Mouse (Mus musculus) gastrocnemius, postnatal 10 days (tissue): ENCODE results near the gene Sh3bp4. TPM values are rescaled to one million over a fixed set of nuclear protein-coding genes. Genes with fewer than 3 reads are reported as not detected.

Experiments used
- DNase-seq: peaks from one replicate; pipeline ENCODE4 v3.0.0; 2021; ENCODE audit warnings: mixed read lengths
- total RNA-seq, 2 experiments: library from RNA; stranded (reverse); gene quantifications; 2 replicates each; pipeline ENCODE4 v1.2.3; 2021

Sh3bp4 gene
- total RNA-seq, 2 experiments from 2014 or later: 7.3 to 10.3 TPM

- no peak for DNase-seq
Measured at GRCm38 (mm10) chr1:89187441-89187840, 117.2 kb downstream of the Sh3bp4 start.

DNA sequence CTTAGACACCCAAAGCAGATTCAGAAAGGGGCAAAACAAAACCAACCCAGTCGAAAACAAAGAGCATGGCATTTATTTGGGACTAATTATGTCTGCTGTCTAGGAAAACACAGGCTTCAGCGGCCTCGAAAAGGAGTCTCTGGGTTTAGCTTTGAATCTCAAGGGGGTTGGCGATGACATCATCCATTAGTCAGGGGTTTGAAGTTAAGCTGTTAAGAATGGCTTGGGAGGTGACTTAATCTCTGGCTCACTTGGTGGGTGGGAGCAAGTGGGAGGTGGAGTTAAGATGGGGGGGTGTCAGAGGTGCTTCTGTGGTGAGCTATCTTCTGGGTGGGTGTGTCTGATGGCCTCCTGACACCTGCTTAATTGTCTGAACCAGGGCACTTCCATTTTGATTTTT lies 117.9 kb downstream of the Sh3bp4 start:
- no peak for DNase-seq

- DNase-seq: no peak
Measured at GRCm38 (mm10) chr1:89189204-89189603, 119.0 kb downstream of the Sh3bp4 start.

- DNase-seq: no peak
Measured at GRCm38 (mm10) chr1:89190621-89191020, 120.4 kb downstream of the Sh3bp4 start.

- DNase-seq: peak; percentile 81
Measured at GRCm38 (mm10) chr1:89191127-89191740, 121.0 kb downstream of the Sh3bp4 start.

- peak; percentile 55 for DNase-seq
Measured at GRCm38 (mm10) chr1:89192536-89193220, 122.5 kb downstream of the Sh3bp4 start.

DNA sequence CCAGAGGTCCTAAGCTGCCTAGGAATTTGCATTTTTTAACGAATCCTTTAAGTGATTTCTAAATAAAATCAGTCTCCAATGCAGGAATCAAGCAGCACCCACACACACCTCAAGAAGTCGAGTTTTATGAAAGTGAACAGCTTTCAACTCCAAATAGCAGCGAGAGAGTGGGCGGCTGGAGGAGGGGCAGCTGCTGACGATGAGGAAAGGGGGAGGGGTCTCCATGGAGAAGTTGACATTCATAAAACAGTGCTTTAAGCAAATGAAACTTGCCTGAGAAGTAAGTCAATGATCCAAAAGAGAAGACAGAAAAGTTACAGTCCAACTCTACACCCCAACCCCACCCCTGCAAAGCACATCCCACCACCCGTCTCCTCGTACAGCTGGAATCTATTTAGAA lies 123.4 kb downstream of the Sh3bp4 start:
- DNase-seq: no peak

GRCm38 (mm10) chr1:89195827-89196712 lies 125.9 kb downstream of the Sh3bp4 start:
- peak; percentile 85 for DNase-seq
